Mouse (Mus musculus) ES-Bruce4 (cell line): ENCODE data around the gene Satb2. TPM values are rescaled to one million over a fixed set of nuclear protein-coding genes. Genes with fewer than 3 reads are reported as not detected.

ENCODE experiments used
- H3K27ac ChIP-seq: 2 replicates; pipeline ENCODE4 v1.5.1; 2012; ENCODE audit warnings: low read length, inconsistent platforms; ENCODE audit not compliant: insufficient read depth
- H3K27me3 ChIP-seq: 2 replicates; pipeline ENCODE4 v1.6.1; 2012; ENCODE audit warnings: mild to moderate bottlenecking, low read length, inconsistent platforms; ENCODE audit not compliant: control insufficient read depth, poor library complexity, insufficient read depth, severe bottlenecking
- H3K36me3 ChIP-seq: 2 replicates; pipeline ENCODE4 v1.6.1; 2012; ENCODE audit warnings: inconsistent platforms, mild to moderate bottlenecking, low read length, moderate library complexity; ENCODE audit not compliant: control insufficient read depth, poor library complexity, insufficient read depth, severe bottlenecking
- H3K4me1 ChIP-seq: one replicate; pipeline ENCODE4 v1.8.1; 2011; ENCODE audit warnings: low read length; ENCODE audit not compliant: control insufficient read depth, insufficient read depth
- H3K4me3 ChIP-seq: 2 replicates; pipeline ENCODE4 v1.5.1; 2011; ENCODE audit warnings: low read depth, mild to moderate bottlenecking, low read length
- H3K9ac ChIP-seq: 2 replicates; pipeline ENCODE4 v1.6.1; 2012; ENCODE audit warnings: low read depth, mild to moderate bottlenecking, inconsistent platforms; ENCODE audit not compliant: poor library complexity, severe bottlenecking
- H3K9me3 ChIP-seq: replicated peaks from 2 replicates; pipeline ENCODE4 v1.6.1; 2012; ENCODE audit warnings: mild to moderate bottlenecking, low read length, inconsistent platforms; ENCODE audit not compliant: control insufficient read depth, poor library complexity, insufficient read depth, severe bottlenecking
- CTCF ChIP-seq: IDR thresholded peaks from one replicate; pipeline ENCODE4 v1.8.1; 2011; ENCODE audit warnings: low read depth, low read length
- EP300 ChIP-seq: IDR thresholded peaks from 2 replicates; pipeline ENCODE4 v1.6.1; 2011; ENCODE audit warnings: low read depth, low read length; ENCODE audit not compliant: insufficient read depth
- POLR2A ChIP-seq: IDR thresholded peaks from one replicate; pipeline ENCODE4 v1.8.1; 2011; ENCODE audit warnings: low read length; ENCODE audit not compliant: insufficient read depth
- polyA plus RNA-seq: library from polyadenylated mRNA; stranded (reverse); fragments of >200 nt; gene quantifications from 2 replicates; pipeline ENCODE4 v1.2.4, GENCODE M21; 2011; ENCODE audit warnings: low read depth; ENCODE audit not compliant: missing spikeins, insufficient read depth, insufficient read length

Satb2 gene
- polyA plus RNA-seq, 1 experiment = 5.2 TPM

DNA sequence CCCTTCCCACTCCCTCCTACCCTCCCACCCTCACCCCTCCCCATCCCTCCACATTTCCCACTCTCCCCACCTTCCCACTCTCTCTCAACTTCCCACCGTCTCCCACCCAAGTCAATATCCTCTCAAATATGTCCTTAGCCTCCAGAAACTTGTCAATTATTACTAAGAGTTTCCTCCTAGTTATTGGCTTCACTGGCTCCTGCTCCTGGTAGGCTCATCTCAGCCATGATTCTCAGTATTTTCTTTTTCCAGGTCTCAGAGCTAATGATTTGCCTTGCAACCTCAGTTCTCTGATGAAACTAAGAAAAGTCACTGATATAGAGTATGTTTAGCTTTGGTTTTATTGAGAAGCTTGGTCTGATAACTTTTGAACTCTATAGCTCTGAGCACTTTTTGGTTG, 214.2 kb downstream of the Satb2 start:
- Histone ChIP-seq H3K27ac (no peak overlapping the region), H3K9ac (no peak overlapping the region), H3K36me3 (no peaks in the 10 kb centered on the region), H3K4me3 (no peak overlapping the region), H3K9me3 (no peaks in the 10 kb centered on the region), H3K27me3 (no peaks in the 10 kb centered on the region), H3K4me1 (no peaks in the 10 kb centered on the region)
- TF ChIP-seq EP300 (no peak), POLR2A (no peak), CTCF (no peak)

DNA sequence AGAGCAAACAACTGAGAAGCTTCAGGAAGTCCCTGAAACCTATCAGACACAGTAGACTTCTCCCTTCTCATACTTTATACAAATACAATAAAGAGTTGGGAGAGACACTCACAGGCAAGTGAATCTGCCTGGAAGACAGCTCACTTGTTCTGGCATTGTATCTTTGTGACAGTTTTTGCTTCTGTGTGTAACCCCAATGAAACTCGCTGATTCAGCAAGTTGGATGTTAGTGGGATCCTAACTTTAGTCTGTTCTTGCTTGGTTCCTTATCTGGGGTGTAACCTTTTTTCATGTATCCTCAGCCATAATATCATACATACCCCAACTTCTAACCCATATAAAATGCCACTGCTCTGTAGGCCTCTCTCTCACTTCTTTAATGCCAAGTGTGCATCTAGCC, 216.9 kb downstream of the Satb2 start:
- Histone ChIP-seq H3K9me3 (no peaks in the 10 kb centered on the region), H3K27me3 (no peaks in the 10 kb centered on the region), H3K36me3 (no peaks in the 10 kb centered on the region), H3K4me1 (no peaks in the 10 kb centered on the region), H3K4me3 (no peak overlapping the region), H3K9ac (no peak overlapping the region), H3K27ac (no peak overlapping the region)
- TF ChIP-seq EP300 = no peak
- no peak for TF ChIP-seq CTCF
- TF ChIP-seq POLR2A = no peak

DNA sequence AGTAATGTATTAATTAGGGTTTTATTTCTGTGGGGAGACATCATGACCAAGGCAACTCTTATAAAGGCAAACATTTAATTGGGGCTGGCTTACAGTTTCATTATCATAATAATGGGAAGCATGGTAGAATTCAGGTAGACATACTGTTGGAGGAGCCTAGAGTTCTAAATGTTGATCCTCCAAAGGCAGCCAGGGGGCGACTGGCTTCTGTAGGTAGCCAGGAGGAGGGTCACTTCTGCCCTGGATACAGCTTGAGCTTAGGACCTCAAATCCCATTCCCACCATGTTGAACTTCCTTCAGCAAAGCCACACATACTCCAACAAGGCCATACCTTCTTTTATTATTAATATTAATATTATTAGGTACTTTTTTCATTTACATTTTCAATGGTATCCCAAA, 225.2 kb downstream of the Satb2 start:
- Histone ChIP-seq H3K27ac (no peak overlapping the region), H3K9me3 (no peaks in the 10 kb centered on the region), H3K36me3 (no peaks in the 10 kb centered on the region), H3K4me1 (no peaks in the 10 kb centered on the region), H3K27me3 (no peaks in the 10 kb centered on the region; the same call in 1 of the 2 replicates), H3K9ac (no peak overlapping the region), H3K4me3 (no peak overlapping the region)
- TF ChIP-seq CTCF (peak; percentile 57), POLR2A (no peak)

DNA sequence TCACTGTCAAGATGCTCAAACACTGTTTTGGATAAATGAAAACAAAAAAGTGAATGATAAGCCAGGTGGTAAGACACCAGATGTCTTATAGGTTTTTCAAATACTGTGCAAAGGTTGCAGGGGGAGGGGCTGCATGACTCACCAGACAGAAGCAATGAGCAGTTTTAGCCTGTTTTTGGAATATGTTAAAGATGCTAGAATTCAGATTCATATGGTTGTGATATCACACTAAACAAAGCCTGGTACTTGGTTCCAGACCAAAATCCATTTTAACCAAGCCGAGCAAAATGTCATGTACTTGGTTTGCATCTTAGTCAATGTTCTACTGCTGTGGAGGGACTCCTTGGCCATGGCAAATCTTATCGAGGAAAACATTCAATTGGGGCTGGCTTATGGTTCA, 227.8 kb downstream of the Satb2 start:
- Histone ChIP-seq H3K36me3 (no peaks in the 10 kb centered on the region), H3K4me1 (no peaks in the 10 kb centered on the region), H3K27ac (no peak overlapping the region), H3K9me3 (no peaks in the 10 kb centered on the region), H3K4me3 (no peak overlapping the region), H3K27me3 (no peaks in the 10 kb centered on the region; the same call in 1 of the 2 replicates), H3K9ac (no peak overlapping the region)
- TF ChIP-seq POLR2A (no peak), CTCF (no peak), EP300 (no peak)

DNA sequence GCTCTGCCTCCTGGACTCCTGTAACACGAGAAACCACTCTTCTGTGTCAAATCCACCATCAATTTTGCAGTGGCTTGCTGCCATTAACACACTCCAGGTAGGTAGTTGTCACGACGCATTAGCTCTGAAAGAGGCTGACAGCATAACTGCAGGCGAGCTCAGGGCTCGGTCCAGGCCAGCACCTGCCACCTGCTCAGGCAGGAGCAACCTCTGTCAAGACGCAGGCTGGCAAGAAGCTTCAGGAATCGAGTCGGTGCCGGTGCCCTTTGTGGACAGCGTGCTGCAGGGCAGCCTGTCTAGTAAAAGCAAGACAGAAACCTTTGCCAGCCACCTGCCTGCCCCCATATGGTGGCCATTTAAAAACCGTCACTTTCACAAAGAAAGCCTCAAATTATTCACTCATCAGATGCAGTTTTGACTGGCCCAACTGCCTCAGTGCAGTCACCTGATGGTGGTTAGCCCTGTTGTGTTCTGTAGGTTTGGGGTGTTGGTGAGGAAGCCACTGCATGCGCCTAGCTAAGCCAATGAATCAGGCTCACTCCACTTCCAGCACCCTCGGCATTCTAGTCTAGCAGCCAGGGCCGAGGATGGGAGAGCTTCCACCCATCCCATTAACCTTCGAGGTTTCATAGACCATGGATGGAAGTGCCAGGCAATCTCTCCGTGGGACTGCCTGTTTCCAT, 228.7 kb downstream of the Satb2 start:
- TF ChIP-seq POLR2A (no peak), EP300 (no peak), CTCF (no peak)
- H3K9me3 ChIP-seq = no peaks in the 10 kb centered on the region
- H3K4me1 ChIP-seq = no peaks in the 10 kb centered on the region
- no peaks in the 10 kb centered on the region for H3K36me3 ChIP-seq
- H3K27ac ChIP-seq = no peak overlapping the region
- H3K9ac ChIP-seq = no peak overlapping the region
- H3K4me3 ChIP-seq = no peak overlapping the region
- H3K27me3 ChIP-seq = no peaks in the 10 kb centered on the region; the same call in 1 of the 2 replicates

DNA sequence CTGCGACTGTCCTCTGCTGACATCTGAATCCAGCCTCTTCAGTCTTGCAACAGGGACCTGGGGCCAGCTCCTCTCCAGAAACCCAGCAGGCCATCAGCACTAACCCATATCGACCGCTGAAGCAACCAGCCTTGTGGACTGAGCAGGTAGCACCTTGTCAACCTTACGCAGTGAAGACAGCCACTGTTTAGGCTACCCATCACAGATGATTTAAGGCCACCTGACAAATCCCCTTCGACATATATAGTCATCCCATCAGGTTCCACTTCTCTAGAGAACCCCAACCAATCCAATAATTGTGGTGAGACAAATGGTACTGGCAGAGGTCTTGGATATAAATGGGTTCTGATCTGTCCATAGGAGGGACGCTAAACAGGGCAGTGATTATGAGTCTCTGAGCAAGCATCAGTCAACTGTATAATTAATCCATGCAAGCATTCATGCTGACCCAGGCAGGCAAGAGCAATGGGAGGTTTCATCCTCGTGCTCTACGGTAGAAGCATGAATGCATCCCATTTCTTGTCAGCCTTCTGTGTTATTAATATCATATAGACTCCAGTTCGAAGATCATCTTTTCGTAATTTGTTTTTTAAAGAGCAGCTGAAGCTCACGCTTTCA, 229.5 kb downstream of the Satb2 start:
- Histone ChIP-seq H3K36me3 (no peaks in the 10 kb centered on the region), H3K27ac (no peak overlapping the region), H3K9ac (no peak overlapping the region), H3K4me1 (no peaks in the 10 kb centered on the region), H3K27me3 (no peaks in the 10 kb centered on the region; the same call in 1 of the 2 replicates), H3K4me3 (no peak overlapping the region), H3K9me3 (no peaks in the 10 kb centered on the region)
- TF ChIP-seq CTCF (no peak), EP300 (no peak), POLR2A (no peak)
